Mouse (Mus musculus) stomach, embryonic 16.5 days (tissue): ENCODE data around the gene Kif1b. TPM values are rescaled to one million over a fixed set of nuclear protein-coding genes. Genes with fewer than 3 reads are reported as not detected.

ENCODE experiments used
- ATAC-seq: fragments of 200-750 bp; cut with Nextera tagmentation; 2 replicates; pipeline ENCODE4 v1.8.0; 2017; ENCODE audit warnings: moderate number of reproducible peaks, moderate TSS enrichment; ENCODE audit not compliant: insufficient read depth, low FRiP score
- H3K27ac ChIP-seq: fragments of 300-500 bp; sonication (generic); 2 replicates; pipeline ENCODE4 v1.5.1; 2014; ENCODE audit warnings: low read length
- H3K27me3 ChIP-seq: fragments of 300-500 bp; sonication (generic); 2 replicates; pipeline ENCODE4 v1.6.1; 2014; ENCODE audit warnings: low read length, control low read depth, mixed read lengths; ENCODE audit not compliant: control insufficient read depth, insufficient read depth
- H3K36me3 ChIP-seq: fragments of 300-500 bp; sonication (generic); 2 replicates; pipeline ENCODE4 v1.6.1; 2014; ENCODE audit warnings: low read length; ENCODE audit not compliant: control insufficient read depth, insufficient read depth
- H3K4me1 ChIP-seq: fragments of 300-500 bp; sonication (generic); 2 replicates; pipeline ENCODE4 v1.6.1; 2014; ENCODE audit warnings: low read length, control low read depth, mixed read lengths; ENCODE audit not compliant: control insufficient read depth, insufficient read depth
- H3K4me2 ChIP-seq: fragments of 300-500 bp; sonication (generic); 2 replicates; pipeline ENCODE4 v1.6.1; 2014; ENCODE audit warnings: low read depth, low read length, mixed read lengths
- H3K4me3 ChIP-seq: fragments of 300-500 bp; sonication (generic); replicated peaks from 2 replicates; pipeline ENCODE4 v1.5.1; 2014; ENCODE audit warnings: mild to moderate bottlenecking, low read length
- H3K9ac ChIP-seq: fragments of 300-500 bp; sonication (generic); 2 replicates; pipeline ENCODE4 v1.6.1; 2014; ENCODE audit warnings: low read length
- H3K9me3 ChIP-seq: fragments of 300-500 bp; sonication (generic); replicated peaks from 2 replicates; pipeline ENCODE4 v1.6.1; 2016; ENCODE audit warnings: low read length, control low read depth; ENCODE audit not compliant: control insufficient read depth
- WGBS: fragments of 180-500 bp; shearing (Covaris S2); extraction: QIAGEN DNeasy Blood & Tissue Kit; methylation state at CpG from one replicate; pipeline ENCODE4 v1.1.7; 2014; 5-methylcytosine and 5-hydroxymethylcytosine counted together
- polyA plus RNA-seq: library from polyadenylated mRNA; unstranded; fragments of >200 nt; fragmentation: Nextera tagmentation; extraction: Ambion mirVana; gene quantifications from 2 replicates; pipeline ENCODE4 v1.2.1, GENCODE M21; 2015

The Kif1b gene
- polyA plus RNA-seq, 1 experiment from 2014 or later: 29.5 TPM

GRCm38 (mm10) chr4:149131021-149131752, 176.3 kb downstream of the Kif1b start:
- no peaks in the 10 kb centered on the region for H3K4me1 ChIP-seq
- H3K27ac ChIP-seq: no peak overlapping the region
- no peaks in the 10 kb centered on the region for H3K9me3 ChIP-seq
- H3K4me3 ChIP-seq: no peak overlapping the region
- ATAC-seq: no peak
- 88% methylated on average over 23 of the region's 23 CpGs for WGBS
- H3K4me2 ChIP-seq: no peak overlapping the region
- H3K36me3 ChIP-seq: no peaks in the 10 kb centered on the region
- no peaks in the 10 kb centered on the region for H3K27me3 ChIP-seq
- H3K9ac ChIP-seq: no peak overlapping the region

- Histone ChIP-seq H3K27ac (no peak overlapping the region), H3K4me1 (no peaks in the 10 kb centered on the region), H3K27me3 (no peaks in the 10 kb centered on the region), H3K4me3 (no peak overlapping the region), H3K9ac (no peak overlapping the region), H3K9me3 (no peaks in the 10 kb centered on the region), H3K36me3 (no peaks in the 10 kb centered on the region), H3K4me2 (no peak overlapping the region)
- ATAC-seq: no peak
- 53% methylated on average over 18 of the region's 18 CpGs for WGBS
These were observed 179.0 kb downstream of the Kif1b start for GRCm38 (mm10) chr4:149128467-149128866.

GRCm38 (mm10) chr4:149126663-149127062, 180.8 kb downstream of the Kif1b start, which contains the start of gene Cort:
TSS of gene Cort (minus strand) at chr4:149126763.
- no peak within 1 kb of the TSS for H3K27ac ChIP-seq
- H3K4me1 ChIP-seq: no peaks in the 10 kb centered on the region
- WGBS: 76% methylated on average over 11 of the region's 11 CpGs
- H3K9ac ChIP-seq: no peak within 1 kb of the TSS
- no peak for ATAC-seq
- no peak within 1 kb of the TSS for H3K4me3 ChIP-seq
- H3K36me3 ChIP-seq: no peaks in the 10 kb centered on the region
- H3K4me2 ChIP-seq: no peak within 1 kb of the TSS
- H3K27me3 ChIP-seq: no peaks in the 10 kb centered on the region
- H3K9me3 ChIP-seq: no peaks in the 10 kb centered on the region

Other genes starting within 250 kb of the Kif1b start
- 49.8 and 51.2 TPM in 2 replicates for gene Pex14, start 207.8 kb downstream of the Kif1b start, polyA plus RNA-seq
- 32.3 and 35.8 TPM in 2 replicates for gene Dffa, start 203.5 kb downstream of the Kif1b start, polyA plus RNA-seq
- not detected in 2 replicates for gene Cort, start 180.9 kb downstream of the Kif1b start, polyA plus RNA-seq
- 22.3 and 24.5 TPM in 2 replicates for gene Cenps, start 170.1 kb downstream of the Kif1b start, polyA plus RNA-seq
- 206 and 241 TPM in 2 replicates for gene Pgd, start 140.9 kb downstream of the Kif1b start, polyA plus RNA-seq
- 32.7 and 33.5 TPM in 2 replicates for gene Ube4b, start 119.1 kb upstream of the Kif1b start, polyA plus RNA-seq
- 4.0 and 4.8 TPM in 2 replicates for gene Rbp7, start 147.3 kb upstream of the Kif1b start, polyA plus RNA-seq
- 0.39 and 0.40 TPM in 2 replicates for gene Tmem274, start 169.7 kb upstream of the Kif1b start, polyA plus RNA-seq
- 9.3 and 9.6 TPM in 2 replicates for gene Nmnat1, start 177.5 kb upstream of the Kif1b start, polyA plus RNA-seq
- gene Lzic, start 177.5 kb upstream of the Kif1b start, polyA plus RNA-seq: 33.3 and 35.9 TPM in 2 replicates
- 56.2 and 57.3 TPM in 2 replicates for gene Ctnnbip1, start 210.5 kb upstream of the Kif1b start, polyA plus RNA-seq